Mouse (Mus musculus) heart, postnatal 0 days (tissue): ENCODE data around the gene Frrs1l.

Source experiments
- CTCF ChIP-seq: IDR thresholded peaks from 2 replicates; pipeline ENCODE4 v1.5.1; 2016; ENCODE audit warnings: antibody characterized with exemption, control low read depth, low read depth
- EP300 ChIP-seq: IDR thresholded peaks from 2 replicates; pipeline ENCODE4 v1.6.1; 2016; ENCODE audit warnings: antibody characterized with exemption, low read depth

GRCm38 (mm10) chr4:56907671-56908070 is 82.5 kb downstream of the Frrs1l start:
- TF ChIP-seq EP300, result no peak
- TF ChIP-seq CTCF, result no peak
